Mouse (Mus musculus): Measurements from ENCODE around the gene Ankrd13a. TPM values are rescaled to one million over a fixed set of nuclear protein-coding genes. Genes with fewer than 3 reads are reported as not detected.

The Ankrd13a gene
- total and polyA plus RNA-seq, 3 experiments: 110 to 184 (median 180) TPM

GRCm38 (mm10) chr5:114805436-114806350 lies 31.2 kb downstream of the Ankrd13a start:
- Histone ChIP-seq H3K4me1 (ENCODE audit: control insufficient read depth in 1 of 2, insufficient read depth in 2 of 2, low read length in 2 of 2) (no peaks in the 10 kb centered on the region; a peak in 2 of 4 replicates), H3K36me3 (ENCODE audit: control insufficient read depth in 1 of 2, insufficient read depth in 2 of 2, low read length in 2 of 2) (peaks cover 6 to 14% of the 10 kb centered on the region in 2 experiments)

DNA sequence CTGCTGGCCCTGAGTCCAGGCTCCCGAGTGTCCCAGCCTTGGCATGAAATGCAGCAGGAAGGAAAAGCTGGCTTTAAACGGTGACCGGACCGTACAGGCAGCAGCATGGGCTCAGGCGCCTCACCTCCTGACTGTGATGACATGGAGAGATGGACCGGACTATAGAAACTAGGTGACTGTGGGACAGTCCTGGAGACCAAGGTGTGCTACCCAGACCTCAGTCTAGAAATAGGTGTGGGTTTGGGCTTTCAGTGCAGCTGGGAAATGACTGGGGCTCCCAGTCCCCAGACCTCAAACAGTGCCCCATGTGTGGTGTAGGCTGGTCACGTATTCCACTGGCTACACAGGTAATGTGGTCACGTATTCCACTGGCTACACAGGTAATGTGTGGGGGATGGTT lies 32.2 kb downstream of the Ankrd13a start:
- Histone ChIP-seq H3K9me3 (replicated peaks; ENCODE audit: insufficient read depth, low read length) (no peaks in the 10 kb centered on the region), H3K79me2 (ENCODE audit: control insufficient read depth, insufficient read depth, low read length, poor library complexity) (no peaks in the 10 kb centered on the region; the same call in 1 of the 2 replicates), H3K4me3 (ENCODE audit: control insufficient read depth in 1 of 2, insufficient read depth in 1 of 2, low read depth in 2 of 2, low read length in 2 of 2) (no peak overlapping the region), H3K36me3 (ENCODE audit: control insufficient read depth in 1 of 2, insufficient read depth in 2 of 2, low read length in 2 of 2) (peaks cover 0 to 10% of the 10 kb centered on the region in 2 experiments; a peak in 1 of 4 replicates), H3K9ac (ENCODE audit: control insufficient read depth, low read depth, low read length, poor library complexity, severe bottlenecking) (no peak overlapping the region), H3K27ac (ENCODE audit: control insufficient read depth, low read depth, low read length) (no peak overlapping the region), H3K4me1 (ENCODE audit: control insufficient read depth in 1 of 2, insufficient read depth in 2 of 2, low read length in 2 of 2) (no peaks in the 10 kb centered on the region), H3K27me3 (ENCODE audit: control insufficient read depth in 1 of 2, insufficient read depth in 2 of 2, low read length in 2 of 2) (no peaks in the 10 kb centered on the region)
- no peak for DNase-seq (ENCODE audit: low read depth, low spot score)
- TF ChIP-seq TBP (IDR thresholded peaks at IDR 0.05; ENCODE audit: low read depth, low read length) (no peak), SIN3A (IDR thresholded peaks at IDR 0.05; ENCODE audit: low read length) (no peak), MXI1 (IDR thresholded peaks at IDR 0.05; ENCODE audit: low read depth, low read length) (no peak), TAL1 (IDR thresholded peaks at IDR 0.05; ENCODE audit: low read length) (no peak), KAT2A (conservative IDR thresholded peaks at IDR 0.05; ENCODE audit: low read depth, low read length) (no peak), ELF1 (IDR thresholded peaks at IDR 0.05; ENCODE audit: low read depth, low read length) (no peak), MYB (IDR thresholded peaks at IDR 0.05; ENCODE audit: low read depth, low read length) (no peak), E2F4 (IDR thresholded peaks at IDR 0.05; ENCODE audit: borderline replicate concordance, low read depth, low read length) (no peak)

More at GRCm38 (mm10) chr5:114805436-114806350, 31.2 kb downstream of the Ankrd13a start:
- Histone ChIP-seq H3K4me3 (ENCODE audit: control insufficient read depth in 1 of 2, insufficient read depth in 1 of 2, low read depth in 2 of 2, low read length in 2 of 2) (no peak overlapping the region), H3K9ac (ENCODE audit: control insufficient read depth, low read depth, low read length, poor library complexity, severe bottlenecking) (no peak overlapping the region), H3K27me3 (ENCODE audit: control insufficient read depth in 1 of 2, insufficient read depth in 2 of 2, low read length in 2 of 2) (no peaks in the 10 kb centered on the region), H3K9me3 (replicated peaks; ENCODE audit: insufficient read depth, low read length) (no peaks in the 10 kb centered on the region), H3K27ac (ENCODE audit: control insufficient read depth, low read depth, low read length) (no peak overlapping the region), H3K79me2 (ENCODE audit: control insufficient read depth, insufficient read depth, low read length, poor library complexity) (no peaks in the 10 kb centered on the region)
- TF ChIP-seq MXI1 (IDR thresholded peaks at IDR 0.05; ENCODE audit: low read depth, low read length): no peak
- TF ChIP-seq ZNF384 (IDR thresholded peaks at IDR 0.05; ENCODE audit: low read depth, low read length): peak; percentile 55
- no peak for DNase-seq (ENCODE audit: low read depth, low spot score)

DNA sequence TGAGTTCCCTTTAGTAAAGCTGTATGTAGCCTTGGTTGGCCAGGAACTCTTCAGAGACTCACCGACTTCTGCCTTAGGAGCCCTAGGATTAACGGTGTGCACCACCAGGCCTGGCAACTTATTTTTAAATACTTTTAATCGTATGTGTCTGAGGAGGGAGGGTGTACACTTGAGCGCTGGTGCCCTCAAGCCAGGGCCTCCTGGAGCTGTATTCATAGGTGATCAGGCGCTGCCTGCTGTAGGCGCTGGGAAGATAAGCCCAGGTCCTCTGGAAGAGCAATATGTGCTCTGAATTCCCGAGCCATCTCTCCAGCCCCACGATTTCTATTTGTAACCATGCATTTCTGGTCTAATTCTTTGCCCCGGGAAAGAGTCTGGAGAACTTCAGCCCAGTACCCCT lies 32.6 kb downstream of the Ankrd13a start:
- no peaks in the 10 kb centered on the region for H3K27me3 ChIP-seq (ENCODE audit: control insufficient read depth in 1 of 2, insufficient read depth in 2 of 2, low read length in 2 of 2)
- H3K9me3 ChIP-seq (replicated peaks; ENCODE audit: insufficient read depth, low read length): no peaks in the 10 kb centered on the region
- H3K4me3 ChIP-seq (ENCODE audit: control insufficient read depth in 1 of 2, insufficient read depth in 1 of 2, low read depth in 2 of 2, low read length in 2 of 2): no peak overlapping the region
- no peak for TF ChIP-seq GABPA (IDR thresholded peaks at IDR 0.05; ENCODE audit: low read depth, low read length)
- no peak for TF ChIP-seq TAL1 (IDR thresholded peaks at IDR 0.05; ENCODE audit: low read length)
- no peak for TF ChIP-seq HCFC1 (IDR thresholded peaks at IDR 0.05; ENCODE audit: low read depth, low read length)
- no peak for TF ChIP-seq POLR2AphosphoS5 (IDR thresholded peaks at IDR 0.05; ENCODE audit: borderline replicate concordance, low read depth, low read length)
- no peak for TF ChIP-seq ZMIZ1 (IDR thresholded peaks at IDR 0.05; ENCODE audit: low read depth, low read length)
- TF ChIP-seq ZC3H11A (IDR thresholded peaks at IDR 0.05; ENCODE audit: low read depth, low read length): no peak
- no peak for TF ChIP-seq GATA1 (IDR thresholded peaks at IDR 0.05; ENCODE audit: low read depth, low read length)
- H3K36me3 ChIP-seq (ENCODE audit: control insufficient read depth in 1 of 2, insufficient read depth in 2 of 2, low read length in 2 of 2): peaks cover 0 to 10% of the 10 kb centered on the region in 2 experiments; a peak in 1 of 4 replicates
- H3K79me2 ChIP-seq (ENCODE audit: control insufficient read depth, insufficient read depth, low read length, poor library complexity): peaks cover 2% of the 10 kb centered on the region
- no peaks in the 10 kb centered on the region for H3K4me1 ChIP-seq (ENCODE audit: control insufficient read depth in 1 of 2, insufficient read depth in 2 of 2, low read length in 2 of 2)
- no peak for DNase-seq (ENCODE audit: low read depth, low spot score)
- no peak overlapping the region for H3K9ac ChIP-seq (ENCODE audit: control insufficient read depth, low read depth, low read length, poor library complexity, severe bottlenecking)
- no peak overlapping the region for H3K27ac ChIP-seq (ENCODE audit: control insufficient read depth, low read depth, low read length)

Measured in MEL (cell line).